Mouse (Mus musculus) stomach, postnatal 0 days (tissue): ENCODE data around the gene Ctc1. TPM values are rescaled to one million over a fixed set of nuclear protein-coding genes. Genes with fewer than 3 reads are reported as not detected.
A peak's percentile ranks its signal among the peaks of the same experiment; 100 is the strongest.

ENCODE experiments used
- ATAC-seq: fragments of 200-750 bp; cut with Nextera tagmentation; 2 replicates; pipeline ENCODE4 v1.8.0; 2017; ENCODE audit not compliant: low FRiP score, low TSS enrichment
- DNase-seq: peaks from one replicate; pipeline ENCODE4 v3.0.0-alpha.2; 2016; ENCODE audit warnings: low spot score
- H3K27ac ChIP-seq: fragments of 300-500 bp; sonication (generic); replicated peaks from 2 replicates; pipeline ENCODE4 v1.5.1; 2014; ENCODE audit warnings: mild to moderate bottlenecking, control low read depth
- H3K27me3 ChIP-seq: fragments of 300-500 bp; sonication (generic); 2 replicates; pipeline ENCODE4 v1.6.1; 2014; ENCODE audit warnings: low read length; ENCODE audit not compliant: control insufficient read depth, insufficient read depth
- H3K36me3 ChIP-seq: fragments of 300-500 bp; sonication (generic); 2 replicates; pipeline ENCODE4 v1.6.1; 2014; ENCODE audit warnings: low read length, mixed read lengths; ENCODE audit not compliant: control insufficient read depth, insufficient read depth
- H3K4me1 ChIP-seq: fragments of 300-500 bp; sonication (generic); replicated peaks from 2 replicates; pipeline ENCODE4 v1.6.1; 2014; ENCODE audit warnings: antibody characterized with exemption; ENCODE audit not compliant: control insufficient read depth, insufficient read depth
- H3K4me2 ChIP-seq: fragments of 300-500 bp; sonication (generic); replicated peaks from 2 replicates; pipeline ENCODE4 v1.6.1; 2014; ENCODE audit warnings: low read depth, mild to moderate bottlenecking, control low read depth, moderate library complexity
- H3K4me3 ChIP-seq: fragments of 300-500 bp; sonication (generic); 2 replicates; pipeline ENCODE4 v1.5.1; 2014; ENCODE audit warnings: low read depth, low read length, control low read depth
- H3K9ac ChIP-seq: fragments of 300-500 bp; sonication (generic); 2 replicates; pipeline ENCODE4 v1.6.1; 2014; ENCODE audit warnings: mild to moderate bottlenecking, low read length, control low read depth, mixed read lengths
- H3K9me3 ChIP-seq: fragments of 300-500 bp; sonication (generic); 2 replicates; pipeline ENCODE4 v1.6.1; 2016; ENCODE audit warnings: low read length; ENCODE audit not compliant: control insufficient read depth
- CTCF ChIP-seq: IDR thresholded peaks from 2 replicates; pipeline ENCODE4 v1.5.1; 2016; ENCODE audit warnings: antibody characterized with exemption, low read depth, mild to moderate bottlenecking, moderate library complexity
- EP300 ChIP-seq: optimal IDR thresholded peaks from 2 replicates; pipeline ENCODE3; 2016; ENCODE audit warnings: antibody characterized with exemption
- WGBS: fragments of 180-500 bp; shearing (Covaris S2); extraction: QIAGEN DNeasy Blood & Tissue Kit; methylation state at CpG from one replicate; pipeline ENCODE4 v1.1.7; 2014; 5-methylcytosine and 5-hydroxymethylcytosine counted together
- polyA plus RNA-seq: library from polyadenylated mRNA; unstranded; fragments of >200 nt; fragmentation: Nextera tagmentation; extraction: Ambion mirVana; gene quantifications from 2 replicates; pipeline ENCODE4 v1.2.1, GENCODE M21; 2015

Gene Ctc1
- polyA plus RNA-seq, 1 experiment from 2014 or later: 11.1 TPM

DNA sequence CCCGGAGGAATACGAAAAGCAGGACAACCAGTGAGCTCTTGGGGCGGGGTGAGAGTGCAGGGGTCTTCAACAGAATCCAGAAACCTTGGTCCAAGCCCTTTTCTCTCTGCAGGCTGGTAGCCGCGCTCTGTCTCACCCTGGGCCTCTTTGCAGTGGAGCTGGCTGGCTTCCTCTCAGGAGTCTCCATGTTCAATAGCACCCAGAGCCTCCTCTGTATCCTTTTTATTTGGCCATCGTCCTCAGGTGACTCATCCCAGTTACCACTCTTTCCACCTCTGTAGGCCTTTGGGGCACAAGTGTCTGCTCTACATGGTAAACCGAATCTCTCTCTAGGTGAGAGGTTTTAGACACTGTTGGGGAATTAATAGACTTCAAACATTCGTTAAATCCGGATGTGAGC, 55.6 kb downstream of the Ctc1 start:
- Histone ChIP-seq H3K4me2 (peak overlapping the region; percentile 75), H3K4me1 (0 out of 2 replicates have a peak, but pooled peaks cover 2% of the 10 kb centered on the region), H3K36me3 (no peaks in the 10 kb centered on the region), H3K9me3 (no peaks in the 10 kb centered on the region), H3K9ac (peak overlapping the region; percentile 77), H3K27me3 (no peaks in the 10 kb centered on the region), H3K4me3 (peak overlapping the region; percentile 53), H3K27ac (peak overlapping the region; percentile 93)
- TF ChIP-seq CTCF (no peak), EP300 (no peak)
- WGBS: 28% methylated on average over 9 of the region's 9 CpGs
- DNase-seq: no peak
- no peak for ATAC-seq

DNA sequence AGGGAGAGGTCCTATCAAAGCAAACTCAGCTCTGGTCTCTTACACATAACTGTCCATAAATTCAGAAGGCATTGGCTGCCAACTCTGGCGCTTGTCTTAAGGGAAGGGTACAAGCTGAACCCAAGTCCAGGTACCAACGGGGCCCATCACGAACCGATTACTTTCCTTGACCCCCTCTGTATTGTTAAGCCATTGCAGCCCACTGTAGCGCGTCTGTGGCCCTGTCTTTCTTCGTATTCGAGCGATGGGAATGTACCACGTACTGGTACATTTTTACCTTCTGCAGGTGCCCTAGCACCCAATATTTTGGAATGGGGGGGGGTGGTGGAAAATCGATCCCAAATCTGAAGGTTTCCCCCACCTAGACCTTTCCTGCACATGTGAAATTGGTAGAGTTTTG, 56.5 kb downstream of the Ctc1 start:
- no peak for ATAC-seq
- Histone ChIP-seq H3K27me3 (no peaks in the 10 kb centered on the region), H3K9me3 (no peaks in the 10 kb centered on the region), H3K27ac (peak overlapping the region; percentile 63; the same call in 1 of the 2 replicates), H3K9ac (peak overlapping the region; percentile 53; the same call in 1 of the 2 replicates), H3K4me2 (peak overlapping the region; percentile 46), H3K4me1 (0 out of 2 replicates have a peak, but pooled peaks cover 2% of the 10 kb centered on the region), H3K36me3 (no peaks in the 10 kb centered on the region), H3K4me3 (peak overlapping the region; percentile 24; the same call in 1 of the 2 replicates)
- TF ChIP-seq CTCF (no peak), EP300 (no peak)
- no peak for DNase-seq
- 81% methylated on average over 11 of the region's 11 CpGs for WGBS

DNA sequence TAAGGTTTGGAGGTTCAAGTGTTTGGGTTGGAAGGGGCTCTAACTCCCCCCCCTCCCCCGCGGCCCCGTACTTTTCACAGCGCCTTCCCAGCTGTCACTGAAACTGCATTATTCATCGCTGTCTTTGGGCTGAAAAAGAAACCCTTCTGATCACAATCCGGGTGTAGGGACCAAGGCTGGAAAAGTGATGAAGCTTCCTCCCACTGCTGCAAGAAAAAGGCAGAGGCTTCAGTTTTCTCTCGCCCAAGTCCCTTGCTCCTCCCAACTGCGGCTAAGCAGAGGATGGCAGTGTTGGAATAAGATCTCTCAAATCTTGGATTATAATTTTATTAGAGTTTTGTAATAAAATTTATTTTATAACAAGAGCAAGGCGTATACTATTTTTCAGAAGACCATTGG, 57.0 kb downstream of the Ctc1 start:
- WGBS: 6% methylated on average over 9 of the region's 9 CpGs
- Histone ChIP-seq H3K4me2 (peak overlapping the region; percentile 46), H3K27ac (peak overlapping the region; percentile 63; the same call in 1 of the 2 replicates), H3K9me3 (no peaks in the 10 kb centered on the region), H3K9ac (peak overlapping the region; percentile 53), H3K27me3 (no peaks in the 10 kb centered on the region), H3K4me3 (peak overlapping the region; percentile 24), H3K4me1 (0 out of 2 replicates have a peak, but pooled peaks cover under 1% of the 10 kb centered on the region), H3K36me3 (no peaks in the 10 kb centered on the region)
- TF ChIP-seq EP300: no peak
- no peak for TF ChIP-seq CTCF
- ATAC-seq (no peak), DNase-seq (no peak)

DNA sequence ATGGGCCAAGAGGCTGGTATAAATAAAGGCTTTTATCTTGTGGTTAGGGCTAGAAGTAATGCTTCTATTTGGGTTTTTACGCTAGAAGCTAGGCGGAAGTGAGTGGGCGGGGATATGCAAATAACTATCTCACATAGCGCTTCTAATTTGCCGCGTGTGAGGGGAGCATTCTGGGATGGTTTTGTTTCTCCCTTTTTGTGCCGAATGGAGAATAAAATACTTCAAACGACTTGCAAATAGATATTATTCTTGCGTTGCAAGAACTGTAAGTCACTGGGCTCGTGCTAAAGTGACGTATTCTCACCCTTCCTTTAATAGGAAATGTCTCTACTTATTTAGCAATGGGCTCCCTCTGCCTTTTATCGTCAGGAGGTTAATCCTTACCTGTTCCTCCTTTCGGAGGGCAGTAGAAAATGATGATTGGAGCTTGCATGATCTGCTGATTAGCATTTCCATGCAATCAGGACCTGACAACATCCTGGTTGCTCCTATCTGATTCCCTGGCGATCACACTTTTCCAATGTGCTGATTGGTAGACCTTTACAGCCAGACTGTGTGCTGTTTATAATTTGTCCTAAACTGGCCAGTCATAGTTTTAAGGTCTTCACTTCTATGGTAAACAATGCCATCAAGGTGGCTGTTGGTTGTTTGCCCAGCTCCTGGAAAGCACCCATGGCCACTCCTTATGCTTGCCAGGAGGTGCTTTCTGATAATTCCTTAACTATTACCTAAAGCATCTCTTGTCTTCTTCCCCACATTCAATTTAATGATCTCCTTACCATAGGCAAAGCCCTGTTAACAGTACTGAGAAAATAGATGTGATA, 57.6 kb downstream of the Ctc1 start:
- Histone ChIP-seq H3K27me3 (no peaks in the 10 kb centered on the region), H3K9ac (peak overlapping the region; percentile 55), H3K27ac (peak overlapping the region; percentile 97), H3K4me3 (peak overlapping the region; percentile 24), H3K4me2 (peak overlapping the region; percentile 46), H3K36me3 (no peaks in the 10 kb centered on the region), H3K9me3 (no peaks in the 10 kb centered on the region), H3K4me1 (no peaks in the 10 kb centered on the region)
- ATAC-seq (peak; percentile 78), DNase-seq (peak; percentile 72)
- WGBS: under 1% methylated on average over 14 of the region's 14 CpGs
- TF ChIP-seq EP300: peak; percentile 74
- TF ChIP-seq CTCF: peak; percentile 44

DNA sequence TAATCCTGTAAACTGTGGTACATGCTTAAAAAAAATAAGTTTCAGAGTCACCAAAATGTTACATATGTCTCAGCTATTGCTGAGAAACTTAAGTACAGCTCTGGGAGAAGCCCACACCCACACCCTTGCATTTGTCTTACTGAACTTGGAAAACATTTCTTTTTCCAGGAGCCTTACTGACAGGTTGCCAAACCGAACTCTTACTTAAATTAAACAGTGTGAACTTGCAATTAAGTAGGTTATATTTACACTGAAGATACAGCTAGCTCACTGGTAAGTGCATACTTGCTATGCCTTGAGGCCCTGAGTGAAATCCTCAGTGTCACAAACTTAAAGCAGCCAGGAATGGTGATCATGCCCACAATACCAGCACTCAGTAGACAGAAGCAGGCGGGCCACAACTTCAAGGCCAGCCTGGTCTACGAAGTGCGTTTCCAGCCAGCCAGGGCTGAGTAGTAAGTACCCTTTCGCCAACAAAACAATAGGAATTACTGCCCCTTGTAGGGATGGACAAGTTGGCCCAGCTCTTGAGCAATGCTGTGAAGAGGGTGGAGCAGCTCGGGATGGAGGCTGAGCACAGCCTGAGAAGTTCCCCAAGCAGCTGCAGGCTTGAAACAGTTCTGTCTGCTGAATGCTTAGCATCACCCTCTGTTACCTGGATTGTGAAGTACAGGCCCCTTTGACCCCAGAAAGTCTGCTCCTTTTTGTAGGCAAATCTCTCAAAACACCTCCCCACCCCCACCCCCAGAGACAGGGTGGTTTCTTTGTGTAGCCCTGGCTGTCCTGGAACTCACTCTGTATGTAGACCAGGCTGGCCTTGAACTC, 58.5 kb downstream of the Ctc1 start:
- no peak overlapping the region for H3K4me2 ChIP-seq

More for the DNA sequence above, 58.5 kb downstream of the Ctc1 start:
- Histone ChIP-seq H3K36me3 (no peaks in the 10 kb centered on the region), H3K27me3 (no peaks in the 10 kb centered on the region), H3K9me3 (no peaks in the 10 kb centered on the region), H3K27ac (peak overlapping the region; percentile 97), H3K4me1 (no peaks in the 10 kb centered on the region), H3K4me3 (no peak overlapping the region), H3K9ac (no peak overlapping the region)
- DNase-seq (no peak), ATAC-seq (no peak)
- TF ChIP-seq EP300 (no peak), CTCF (no peak)
- WGBS: 33% methylated on average over 6 of the region's 6 CpGs
